In genomic region chr5:118065516-118066255, GRCm38 (mm10) we compare ENCODE assay signal across 8 mouse cellular contexts. TPM values are rescaled to one million over a fixed set of nuclear protein-coding genes. Genes with fewer than 3 reads are reported as not detected.
DNase-seq lines count a peak whose midpoint lies in the region; ATAC-seq and TF ChIP-seq lines count a peak whose summit lies in the region.

No protein-coding gene starts in this region.

- peaks cover 40% of the 10 kb centered on the region for H3K4me1 ChIP-seq in neural tube, embryonic 13.5 days (replicated peaks)
- H3K4me1 ChIP-seq in neural tube, embryonic 15.5 days: peaks cover 32% of the 10 kb centered on the region
- peaks cover 17% of the 10 kb centered on the region; the same call in 1 of the 2 replicates for H3K4me1 ChIP-seq in kidney, adult 2 months (ENCODE audit: control insufficient read depth, insufficient read depth, low read length)
- H3K4me1 ChIP-seq in thymus, adult 2 months (replicated peaks; ENCODE audit: control insufficient read depth, insufficient read depth, low read length): no peaks in the 10 kb centered on the region
- H3K4me1 ChIP-seq in forebrain, embryonic 12.5 days: peaks cover 34% of the 10 kb centered on the region

- no peaks in the 10 kb centered on the region for H3K27me3 ChIP-seq in neural tube, embryonic 13.5 days
- H3K27me3 ChIP-seq in neural tube, embryonic 15.5 days (replicated peaks): no peaks in the 10 kb centered on the region
- no peaks in the 10 kb centered on the region for H3K27me3 ChIP-seq in kidney, adult 2 months (replicated peaks; ENCODE audit: control insufficient read depth, insufficient read depth, low read length)
- no peaks in the 10 kb centered on the region for H3K27me3 ChIP-seq in thymus, adult 2 months (ENCODE audit: control insufficient read depth, insufficient read depth, low read length)
- H3K27me3 ChIP-seq in forebrain, embryonic 12.5 days: no peaks in the 10 kb centered on the region

- peaks cover 44% of the 10 kb centered on the region for H3K36me3 ChIP-seq in neural tube, embryonic 13.5 days
- H3K36me3 ChIP-seq in neural tube, embryonic 15.5 days: peaks cover 19% of the 10 kb centered on the region
- H3K36me3 ChIP-seq in kidney, adult 2 months (ENCODE audit: control insufficient read depth, insufficient read depth, low read length): no peaks in the 10 kb centered on the region
- H3K36me3 ChIP-seq in thymus, adult 2 months (ENCODE audit: control insufficient read depth, insufficient read depth, low read length): no peaks in the 10 kb centered on the region
- peaks cover 37% of the 10 kb centered on the region for H3K36me3 ChIP-seq in forebrain, embryonic 12.5 days (replicated peaks)

- H3K9ac ChIP-seq in neural tube, embryonic 13.5 days: 0 out of 2 replicates have a peak overlapping the region, but pooled peaks have one; percentile 22
- H3K9ac ChIP-seq in neural tube, embryonic 15.5 days (replicated peaks): no peak overlapping the region
- H3K9ac ChIP-seq in forebrain, embryonic 12.5 days: no peak overlapping the region

- H3K4me3 ChIP-seq in neural tube, embryonic 13.5 days: no peak overlapping the region
- H3K4me3 ChIP-seq in neural tube, embryonic 15.5 days (replicated peaks): no peak overlapping the region
- H3K4me3 ChIP-seq in kidney, adult 2 months (ENCODE audit: insufficient read depth, low read depth, low read length): no peak overlapping the region
- H3K4me3 ChIP-seq in thymus, adult 2 months (ENCODE audit: control insufficient read depth, insufficient read depth, low read length): no peak overlapping the region
- no peak overlapping the region for H3K4me3 ChIP-seq in forebrain, embryonic 12.5 days (replicated peaks)

- WGBS in neural tube, embryonic 13.5 days: 81% methylated on average over 19 of the region's 19 CpGs
- 78% methylated on average over 19 of the region's 19 CpGs for WGBS in neural tube, embryonic 15.5 days
- WGBS in kidney, adult 2 months: 52% methylated on average over 19 of the region's 19 CpGs
- 95% methylated on average over 19 of the region's 19 CpGs for WGBS in thymus, adult 2 months
- 93% methylated on average over 19 of the region's 19 CpGs for WGBS in forebrain, embryonic 12.5 days

- DNase-seq in cerebellum, postnatal 36 days: peak; percentile 84
- DNase-seq in kidney, adult 2 months: peak; percentile 94
- DNase-seq in testis, postnatal 10 days (ENCODE audit: low spot score): peak; percentile 63
- DNase-seq in left cerebral cortex, postnatal 14 days (ENCODE audit: low spot score in 2 of 2): no peak
- no peak for DNase-seq in thymus, adult 2 months

- H3K27ac ChIP-seq in neural tube, embryonic 13.5 days (replicated peaks): no peak overlapping the region
- no peak overlapping the region for H3K27ac ChIP-seq in neural tube, embryonic 15.5 days (replicated peaks)
- peak overlapping the region; percentile 88 for H3K27ac ChIP-seq in kidney, adult 2 months (ENCODE audit: insufficient read depth, low read depth, low read length)
- no peak overlapping the region for H3K27ac ChIP-seq in thymus, adult 2 months (ENCODE audit: control insufficient read depth, insufficient read depth, low read length)
- H3K27ac ChIP-seq in forebrain, embryonic 12.5 days: no peak overlapping the region; the same call in 1 of the 2 replicates

- H3K9me3 ChIP-seq in neural tube, embryonic 13.5 days: no peaks in the 10 kb centered on the region
- no peaks in the 10 kb centered on the region for H3K9me3 ChIP-seq in neural tube, embryonic 15.5 days (replicated peaks)
- H3K9me3 ChIP-seq in forebrain, embryonic 12.5 days: no peaks in the 10 kb centered on the region

- peak; percentile 2 for TF ChIP-seq POLR2A in kidney, adult 2 months (IDR thresholded peaks at IDR 0.05; ENCODE audit: low read depth, low read length)
- no peak for TF ChIP-seq POLR2A in thymus, adult 2 months (IDR thresholded peaks at IDR 0.05; ENCODE audit: control insufficient read depth, extremely low read depth, insufficient read depth, low read length, poor library complexity)

- no peak for ATAC-seq in neural tube, embryonic 13.5 days (ENCODE audit: low read depth)
- no peak for ATAC-seq in neural tube, embryonic 15.5 days (ENCODE audit: low FRiP score)
- ATAC-seq in forebrain, embryonic 12.5 days (ENCODE audit: low FRiP score): no peak

- no peak overlapping the region for H3K4me2 ChIP-seq in neural tube, embryonic 13.5 days
- no peak overlapping the region for H3K4me2 ChIP-seq in neural tube, embryonic 15.5 days
- no peak overlapping the region for H3K4me2 ChIP-seq in forebrain, embryonic 12.5 days

- no peak for TF ChIP-seq CTCF in kidney, adult 2 months (conservative IDR thresholded peaks at IDR 0.05; ENCODE audit: insufficient read depth, insufficient read length, low read depth, low read length)
- no peak for TF ChIP-seq CTCF in thymus, adult 2 months (IDR thresholded peaks at IDR 0.05; ENCODE audit: borderline replicate concordance, control insufficient read depth, extremely low read depth, insufficient read depth, low read length, poor library complexity)

- intact Hi-C loops in left cerebral cortex, postnatal 14 days (cut with DNase I): no loop called here

RNA-seq across cellular contexts. Expression of gene Tesc, which starts 38.1 kb away (rescaled TPM):
- polyA plus RNA-seq in neural tube, embryonic 13.5 days (2015; fragmentation: Nextera tagmentation; extraction: Ambion mirVana): 1.8 and 2.1 TPM in 2 replicates
- 3.5 and 3.9 TPM in 2 replicates for polyA plus RNA-seq in neural tube, embryonic 15.5 days (2015; fragmentation: Nextera tagmentation; extraction: Ambion mirVana)
- polyA plus RNA-seq in kidney, adult 2 months (2012; rRNA removed): 33.3 and 38.1 TPM in 2 replicates
- total RNA-seq in left cerebral cortex, postnatal 14 days (2021): 10 to 100 TPM; 58.0 to 60.3 TPM
- polyA plus RNA-seq in thymus, adult 2 months (2012; rRNA removed): 48.4 and 50.5 TPM in 2 replicates
- polyA plus RNA-seq in forebrain, embryonic 12.5 days (2016; fragmentation: Nextera tagmentation; extraction: Ambion mirVana): 4.7 and 6.3 TPM in 2 replicates

Comparison
In these comparisons a context has a peak if more than half of its experiments do, and no peak if none do; other contexts are left out.
1. DNase-seq: peak in cerebellum, postnatal 36 days (2 of 2), kidney, adult 2 months (single experiment) and testis, postnatal 10 days (single experiment); none in left cerebral cortex, postnatal 14 days (0 of 2) and thymus, adult 2 months (single experiment).